Mouse (Mus musculus) Patski (cell line): ENCODE measurements around the gene Ppfibp2. TPM values are rescaled to one million over a fixed set of nuclear protein-coding genes. Genes with fewer than 3 reads are reported as not detected.

Source experiments
- ATAC-seq: fragments of 100-300 bp; one replicate; pipeline ENCODE4 v1.8.0; 2021
- CTCF ChIA-PET: fragments of 350-600 bp; sonication (Branson Sonifier 250); formaldehyde crosslinking; loops from one replicate; lab custom pipeline; 2022; ENCODE audit warnings: inconsistent platforms; lab: Charles Lee
- POLR2A ChIA-PET: fragments of 350-600 bp; sonication (Branson Sonifier 250); formaldehyde crosslinking; loops from one replicate; lab custom pipeline; 2022; ENCODE audit warnings: antibody characterized with exemption, inconsistent platforms; lab: Charles Lee
- DNase-seq: peaks from one replicate; pipeline ENCODE4 v3.0.0-alpha.2; 2011; ENCODE audit warnings: low read depth, low spot score
- H3K27me3 ChIP-seq: fragments of 371-371 bp; one replicate; pipeline ENCODE4 v1.5.1; 2021
- CTCF ChIP-seq: fragments of 100-300 bp; IDR thresholded peaks from one replicate; pipeline ENCODE4 v1.5.1; 2021
- in situ Hi-C: fragments of 300-500 bp; cut with MboI; formaldehyde crosslinking; loops from 3 replicates; pipeline ENCODE4 v1.11.1; 2018; ENCODE audit warnings: low pct_unique_long_range_greater_than_20kb, mixed read lengths
- polyA plus RNA-seq: library from polyadenylated mRNA; unstranded; gene quantifications from one replicate; pipeline ENCODE4 v1.2.3, GENCODE M21; 2021

The Ppfibp2 gene
- polyA plus RNA-seq: 1.4 TPM

- no peaks in the 10 kb centered on the region for H3K27me3 ChIP-seq
- no peak for TF ChIP-seq CTCF
- no peak for DNase-seq
- in situ Hi-C loops: no loop called here
- ChIA-PET POLR2A (no interaction called here), CTCF (no interaction called here)
- peak; percentile 82 for ATAC-seq
These were observed at the start of gene Ppfibp2 for GRCm38 (mm10) chr7:107594857-107595402. TSS of gene Ppfibp2 (plus strand) at chr7:107595207.

GRCm38 (mm10) chr7:107547872-107548271 lies 47.1 kb upstream of the Ppfibp2 start:
- peaks cover 4% of the 10 kb centered on the region for H3K27me3 ChIP-seq
- in situ Hi-C loops: no loop called here
- CTCF ChIA-PET: no interaction called here
- no peak for DNase-seq
- ATAC-seq: no peak
- POLR2A ChIA-PET: no interaction called here
- TF ChIP-seq CTCF: no peak

- no peak for ATAC-seq
- in situ Hi-C loops: no loop called here
- H3K27me3 ChIP-seq: no peaks in the 10 kb centered on the region
- no peak for DNase-seq
- ChIA-PET CTCF (no interaction called here), POLR2A (no interaction called here)
- no peak for TF ChIP-seq CTCF
These were observed 41.5 kb upstream of the Ppfibp2 start for GRCm38 (mm10) chr7:107553461-107553860.

GRCm38 (mm10) chr7:107555906-107556305 lies 39.1 kb upstream of the Ppfibp2 start:
- no peak for ATAC-seq
- in situ Hi-C loops: no loop called here
- DNase-seq: no peak
- CTCF ChIA-PET: no interaction called here
- H3K27me3 ChIP-seq: no peaks in the 10 kb centered on the region
- TF ChIP-seq CTCF: peak; percentile 46
- POLR2A ChIA-PET: no interaction called here

- in situ Hi-C loops: no loop called here
- DNase-seq: no peak
- CTCF ChIA-PET: no interaction called here
- H3K27me3 ChIP-seq: no peaks in the 10 kb centered on the region
- no peak for ATAC-seq
- TF ChIP-seq CTCF: no peak
- POLR2A ChIA-PET: no interaction called here
These were observed 34.3 kb upstream of the Ppfibp2 start for GRCm38 (mm10) chr7:107560675-107561074.

- peaks cover 6% of the 10 kb centered on the region for H3K27me3 ChIP-seq
- in situ Hi-C loops: no loop called here
- CTCF ChIA-PET: no interaction called here
- no peak for TF ChIP-seq CTCF
- POLR2A ChIA-PET: no interaction called here
- no peak for DNase-seq
- ATAC-seq: no peak
These were observed 33.4 kb upstream of the Ppfibp2 start for GRCm38 (mm10) chr7:107561584-107561983.

GRCm38 (mm10) chr7:107563727-107564126 lies 31.3 kb upstream of the Ppfibp2 start:
- in situ Hi-C loops: no loop called here
- POLR2A ChIA-PET: no interaction called here
- DNase-seq (no peak), ATAC-seq (no peak)
- peaks cover 6% of the 10 kb centered on the region for H3K27me3 ChIP-seq
- TF ChIP-seq CTCF: no peak
- CTCF ChIA-PET: interaction anchor here (0.7 kb wide), 1 partner anchor 343 kb away, joined by 3 read pairs; no protein-coding TSS in a partner anchor

- POLR2A ChIA-PET: no interaction called here
- DNase-seq (no peak), ATAC-seq (no peak)
- TF ChIP-seq CTCF: no peak
- in situ Hi-C loops: no loop called here
- H3K27me3 ChIP-seq: peaks cover 6% of the 10 kb centered on the region
- CTCF ChIA-PET: no interaction called here
These were observed 27.7 kb upstream of the Ppfibp2 start, which contains the start of gene Olfml1 for GRCm38 (mm10) chr7:107567261-107567671. TSS of gene Olfml1 (plus strand) at chr7:107567446.

- in situ Hi-C loops: no loop called here
- ATAC-seq (no peak), DNase-seq (no peak)
- ChIA-PET POLR2A (no interaction called here), CTCF (no interaction called here)
- H3K27me3 ChIP-seq: peaks cover 6% of the 10 kb centered on the region
- TF ChIP-seq CTCF: no peak
These were observed 27.3 kb upstream of the Ppfibp2 start for GRCm38 (mm10) chr7:107567674-107568073.

- ChIA-PET POLR2A (no interaction called here), CTCF (no interaction called here)
- no peak for TF ChIP-seq CTCF
- DNase-seq (no peak), ATAC-seq (no peak)
- peaks cover 6% of the 10 kb centered on the region for H3K27me3 ChIP-seq
- in situ Hi-C loops: no loop called here
These were observed 26.0 kb upstream of the Ppfibp2 start for GRCm38 (mm10) chr7:107568971-107569370.

GRCm38 (mm10) chr7:107573856-107574255 lies 21.2 kb upstream of the Ppfibp2 start:
- no peaks in the 10 kb centered on the region for H3K27me3 ChIP-seq
- ChIA-PET POLR2A (no interaction called here), CTCF (no interaction called here)
- in situ Hi-C loops: no loop called here
- TF ChIP-seq CTCF: no peak
- ATAC-seq (no peak), DNase-seq (no peak)

- no peak for ATAC-seq
- H3K27me3 ChIP-seq: no peaks in the 10 kb centered on the region
- no peak for TF ChIP-seq CTCF
- in situ Hi-C loops: no loop called here
- ChIA-PET POLR2A (no interaction called here), CTCF (no interaction called here)
- DNase-seq: no peak
These were observed 20.7 kb upstream of the Ppfibp2 start for GRCm38 (mm10) chr7:107574276-107574675.
